10 mouse cellular contexts compared by ENCODE assay signal in the genomic region with DNA sequence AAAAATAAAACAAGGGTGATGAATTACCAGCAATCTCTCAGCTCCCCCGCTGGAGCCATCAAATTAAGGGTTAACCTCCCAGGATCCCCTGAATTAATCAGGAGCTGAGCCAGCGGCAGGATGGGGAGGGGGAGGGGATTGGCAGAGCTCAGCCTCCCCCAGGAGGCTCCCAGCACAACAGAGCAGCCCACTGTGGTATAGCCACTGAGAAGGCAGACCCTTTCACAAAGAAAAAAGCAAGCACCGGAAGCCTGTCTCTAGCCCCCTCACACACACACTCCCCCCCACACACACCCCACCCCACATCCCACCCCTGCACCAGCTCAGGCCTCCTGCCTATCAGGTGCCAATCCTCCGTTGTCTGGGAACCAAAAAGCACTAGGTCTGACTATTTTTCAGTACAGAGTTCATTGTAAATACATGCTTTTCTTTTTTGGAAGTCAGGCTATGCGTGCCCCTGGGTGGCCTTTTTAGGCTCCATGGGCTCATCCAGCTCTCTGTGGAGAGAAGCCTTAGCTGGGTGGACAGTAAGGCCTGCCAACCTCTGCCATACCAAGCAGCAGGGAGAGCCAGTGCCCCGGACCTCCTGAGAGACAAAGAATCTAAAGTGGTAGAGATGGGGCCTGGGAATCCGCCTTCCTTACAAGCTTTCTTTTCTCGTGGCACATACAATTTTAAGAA.
DNase-seq lines count a peak whose midpoint lies in the region; ATAC-seq and TF ChIP-seq lines count a peak whose summit lies in the region.
"Had no signal": no experiment of that assay in that cellular context is flagged by ENCODE, and none has a peak within 500 bp of the region (broad histone marks: within the 10 kb centered on the region; RNA-seq: fewer than 3 reads in every experiment).

No protein-coding gene starts in this region.

- DNase-seq in heart, embryonic 10.5 days (ENCODE audit: low spot score), result no peak
- no peak for DNase-seq in heart, postnatal 4 days
- DNase-seq in brain, embryonic 14.5 days (ENCODE audit: low read depth), result peak; percentile 95
- DNase-seq in adrenal gland, adult 18-20 months (ENCODE audit: low spot score in 2 of 2), result no peak
- DNase-seq in layer of hippocampus, adult 9-11 months, result no peak
- DNase-seq: cerebellum, adult 9-10 months had no signal

- WGBS in heart, embryonic 10.5 days, result 21% methylated on average over 8 of the region's 8 CpGs
- 4% methylated on average over 8 of the region's 8 CpGs for WGBS in forebrain, embryonic 15.5 days
- 7% methylated on average over 8 of the region's 8 CpGs for WGBS in midbrain, embryonic 12.5 days

- no peak for TF ChIP-seq POLR2A in brain, embryonic 14.5 days (IDR thresholded peaks at IDR 0.05; ENCODE audit: borderline replicate concordance, extremely low read depth, insufficient read depth, insufficient read length, poor library complexity, severe bottlenecking)

- H3K9me3 ChIP-seq in heart, embryonic 10.5 days, result no peaks in the 10 kb centered on the region
- H3K9me3 ChIP-seq in forebrain, embryonic 15.5 days, result no peaks in the 10 kb centered on the region
- H3K9me3 ChIP-seq in midbrain, embryonic 12.5 days, result no peaks in the 10 kb centered on the region

- peaks cover 12% of the 10 kb centered on the region for H3K4me1 ChIP-seq in heart, embryonic 10.5 days
- peaks cover 33% of the 10 kb centered on the region for H3K4me1 ChIP-seq in forebrain, embryonic 15.5 days
- H3K4me1 ChIP-seq in midbrain, embryonic 12.5 days, result peaks cover 40% of the 10 kb centered on the region

- no peaks in the 10 kb centered on the region for H3K27me3 ChIP-seq in heart, embryonic 10.5 days (ENCODE audit: insufficient read depth, poor library complexity, severe bottlenecking)
- H3K27me3 ChIP-seq in forebrain, embryonic 15.5 days, result no peaks in the 10 kb centered on the region
- no peaks in the 10 kb centered on the region for H3K27me3 ChIP-seq in midbrain, embryonic 12.5 days

- H3K27ac ChIP-seq in heart, embryonic 10.5 days, result peak overlapping the region; percentile 67
- peak overlapping the region; percentile 76 for H3K27ac ChIP-seq in forebrain, embryonic 15.5 days (replicated peaks)
- H3K27ac ChIP-seq in midbrain, embryonic 12.5 days (replicated peaks), result peak overlapping the region; percentile 94
- H3K27ac ChIP-seq: macrophage had no signal

- peak; percentile 95 for ATAC-seq in forebrain, embryonic 15.5 days (replicated peaks)
- ATAC-seq in midbrain, embryonic 12.5 days (ENCODE audit: low FRiP score, low read depth), result peak; percentile 97
- no peak for ATAC-seq in CD4-positive, CD25-positive, alpha-beta regulatory T cell, adult 4 months

- TF ChIP-seq CTCF in brain, embryonic 14.5 days (IDR thresholded peaks at IDR 0.05; ENCODE audit: borderline replicate concordance, extremely low read depth, insufficient read depth, insufficient read length), result no peak

- no peak overlapping the region for H3K4me3 ChIP-seq in heart, embryonic 10.5 days
- H3K4me3 ChIP-seq in forebrain, embryonic 15.5 days, result no peak overlapping the region
- H3K4me3 ChIP-seq in midbrain, embryonic 12.5 days, result no peak overlapping the region

- H3K9ac ChIP-seq in forebrain, embryonic 15.5 days (replicated peaks), result peak overlapping the region; percentile 20; the same call in 1 of the 2 replicates
- H3K9ac ChIP-seq in midbrain, embryonic 12.5 days (replicated peaks), result peak overlapping the region; percentile 41

- no peaks in the 10 kb centered on the region for H3K36me3 ChIP-seq in heart, embryonic 10.5 days
- H3K36me3 ChIP-seq in forebrain, embryonic 15.5 days, result no peaks in the 10 kb centered on the region
- H3K36me3 ChIP-seq in midbrain, embryonic 12.5 days, result no peaks in the 10 kb centered on the region

- no peak overlapping the region for H3K4me2 ChIP-seq in forebrain, embryonic 15.5 days (replicated peaks)
- peak overlapping the region; percentile 29 for H3K4me2 ChIP-seq in midbrain, embryonic 12.5 days (replicated peaks)
